Mouse (Mus musculus): ENCODE data around the gene Lrrc56. TPM values are rescaled to one million over a fixed set of nuclear protein-coding genes. Genes with fewer than 3 reads are reported as not detected.

The Lrrc56 gene
- polyA plus RNA-seq, 1 experiment = 131 TPM

GRCm38 (mm10) chr7:141210606-141211131 lies 16.7 kb downstream of the Lrrc56 start:
- no peak overlapping the region for H3K27ac ChIP-seq (ENCODE audit: control insufficient read depth, insufficient read depth, low read depth, low read length)

GRCm38 (mm10) chr7:141213133-141213532 lies 19.2 kb downstream of the Lrrc56 start:
- H3K4me3 ChIP-seq (ENCODE audit: control insufficient read depth, low read depth, low read length) = peak overlapping the region; percentile 86
- H3K36me3 ChIP-seq (ENCODE audit: control insufficient read depth, insufficient read depth, low read length) = no peaks in the 10 kb centered on the region
- H3K27ac ChIP-seq (ENCODE audit: control insufficient read depth, insufficient read depth, low read depth, low read length) = no peak overlapping the region
- peaks cover 19% of the 10 kb centered on the region for H3K4me1 ChIP-seq (ENCODE audit: control insufficient read depth, insufficient read depth, low read length)
- H3K27me3 ChIP-seq (ENCODE audit: control insufficient read depth, insufficient read depth, low read length) = no peaks in the 10 kb centered on the region
- no peak for TF ChIP-seq CTCF (IDR thresholded peaks at IDR 0.05; ENCODE audit: control insufficient read depth, insufficient read depth, insufficient replicate concordance, low read depth, low read length)
- no peak for TF ChIP-seq POLR2A (IDR thresholded peaks at IDR 0.05; ENCODE audit: control insufficient read depth, low read depth, low read length)

More at GRCm38 (mm10) chr7:141210606-141211131, 16.7 kb downstream of the Lrrc56 start:
- Histone ChIP-seq H3K36me3 (ENCODE audit: control insufficient read depth, insufficient read depth, low read length) (no peaks in the 10 kb centered on the region), H3K4me3 (ENCODE audit: control insufficient read depth, low read depth, low read length) (no peak overlapping the region), H3K27me3 (ENCODE audit: control insufficient read depth, insufficient read depth, low read length) (no peaks in the 10 kb centered on the region), H3K4me1 (ENCODE audit: control insufficient read depth, insufficient read depth, low read length) (peaks cover 9% of the 10 kb centered on the region)
- TF ChIP-seq CTCF (IDR thresholded peaks at IDR 0.05; ENCODE audit: control insufficient read depth, insufficient read depth, insufficient replicate concordance, low read depth, low read length) (no peak), POLR2A (IDR thresholded peaks at IDR 0.05; ENCODE audit: control insufficient read depth, low read depth, low read length) (no peak)

- H3K36me3 ChIP-seq (ENCODE audit: control insufficient read depth, insufficient read depth, low read length) = no peaks in the 10 kb centered on the region
- H3K4me1 ChIP-seq (ENCODE audit: control insufficient read depth, insufficient read depth, low read length) = peaks cover 19% of the 10 kb centered on the region
- H3K4me3 ChIP-seq (ENCODE audit: control insufficient read depth, low read depth, low read length) = peak within 1 kb of the TSS; percentile 86
- peak within 1 kb of the TSS; percentile 10 for H3K27ac ChIP-seq (ENCODE audit: control insufficient read depth, insufficient read depth, low read depth, low read length)
- H3K27me3 ChIP-seq (ENCODE audit: control insufficient read depth, insufficient read depth, low read length) = no peaks in the 10 kb centered on the region
- TF ChIP-seq POLR2A (IDR thresholded peaks at IDR 0.05; ENCODE audit: control insufficient read depth, low read depth, low read length) = no peak
- no peak for TF ChIP-seq CTCF (IDR thresholded peaks at IDR 0.05; ENCODE audit: control insufficient read depth, insufficient read depth, insufficient replicate concordance, low read depth, low read length)
Measured at GRCm38 (mm10) chr7:141213605-141214235, 19.8 kb downstream of the Lrrc56 start, which contains the start of gene Lmntd2. Gene Lmntd2, minus strand, starts transcription at chr7:141214080.

DNA sequence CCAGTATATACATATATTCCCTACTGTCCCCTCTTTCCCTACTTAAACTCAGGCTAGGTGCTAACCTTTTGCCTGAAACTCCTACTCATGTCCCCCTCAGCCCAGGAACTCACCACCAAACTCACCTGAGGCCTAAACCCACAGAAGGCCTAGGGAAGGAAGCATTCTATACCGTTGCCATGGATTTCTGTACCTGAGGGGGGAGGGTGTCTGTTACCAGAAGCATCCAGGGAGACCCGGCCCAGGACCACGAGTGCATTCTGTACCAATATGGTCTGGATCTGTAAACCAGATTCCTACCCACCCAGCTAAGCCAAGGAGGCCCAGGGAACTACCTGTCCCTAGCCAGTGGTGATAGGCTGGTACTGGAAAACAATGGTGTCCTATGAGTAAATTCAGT lies 20.4 kb downstream of the Lrrc56 start:
- Histone ChIP-seq H3K27ac (ENCODE audit: control insufficient read depth, insufficient read depth, low read depth, low read length) (peak overlapping the region; percentile 10), H3K27me3 (ENCODE audit: control insufficient read depth, insufficient read depth, low read length) (no peaks in the 10 kb centered on the region), H3K4me3 (ENCODE audit: control insufficient read depth, low read depth, low read length) (peak overlapping the region; percentile 86)

GRCm38 (mm10) chr7:141215101-141215879 lies 21.3 kb downstream of the Lrrc56 start, which contains the start of gene Rassf7:
Gene Rassf7, plus strand, starts transcription at chr7:141215860.
- TF ChIP-seq POLR2A (IDR thresholded peaks at IDR 0.05; ENCODE audit: control insufficient read depth, low read depth, low read length) = peak; percentile 56
- TF ChIP-seq CTCF (IDR thresholded peaks at IDR 0.05; ENCODE audit: control insufficient read depth, insufficient read depth, insufficient replicate concordance, low read depth, low read length) = 0 out of 2 replicates have a peak, but pooled peaks have one; percentile 1
- no peaks in the 10 kb centered on the region for H3K27me3 ChIP-seq (ENCODE audit: control insufficient read depth, insufficient read depth, low read length)
- peak within 1 kb of the TSS; percentile 86 for H3K4me3 ChIP-seq (ENCODE audit: control insufficient read depth, low read depth, low read length)
- peaks cover 19% of the 10 kb centered on the region for H3K4me1 ChIP-seq (ENCODE audit: control insufficient read depth, insufficient read depth, low read length)
- no peaks in the 10 kb centered on the region for H3K36me3 ChIP-seq (ENCODE audit: control insufficient read depth, insufficient read depth, low read length)
- H3K27ac ChIP-seq (ENCODE audit: control insufficient read depth, insufficient read depth, low read depth, low read length) = peak within 1 kb of the TSS; percentile 77

More for the DNA sequence above, 20.4 kb downstream of the Lrrc56 start:
- TF ChIP-seq CTCF (IDR thresholded peaks at IDR 0.05; ENCODE audit: control insufficient read depth, insufficient read depth, insufficient replicate concordance, low read depth, low read length) = no peak
- TF ChIP-seq POLR2A (IDR thresholded peaks at IDR 0.05; ENCODE audit: control insufficient read depth, low read depth, low read length) = no peak
- H3K4me1 ChIP-seq (ENCODE audit: control insufficient read depth, insufficient read depth, low read length) = peaks cover 19% of the 10 kb centered on the region
- no peaks in the 10 kb centered on the region for H3K36me3 ChIP-seq (ENCODE audit: control insufficient read depth, insufficient read depth, low read length)

- Histone ChIP-seq H3K36me3 (ENCODE audit: control insufficient read depth, insufficient read depth, low read length) (no peaks in the 10 kb centered on the region), H3K4me1 (ENCODE audit: control insufficient read depth, insufficient read depth, low read length) (peaks cover 23% of the 10 kb centered on the region), H3K27ac (ENCODE audit: control insufficient read depth, insufficient read depth, low read depth, low read length) (0 out of 2 replicates have a peak overlapping the region, but pooled peaks have one; percentile 9), H3K27me3 (ENCODE audit: control insufficient read depth, insufficient read depth, low read length) (no peaks in the 10 kb centered on the region), H3K4me3 (ENCODE audit: control insufficient read depth, low read depth, low read length) (peak overlapping the region; percentile 86)
- TF ChIP-seq POLR2A (IDR thresholded peaks at IDR 0.05; ENCODE audit: control insufficient read depth, low read depth, low read length) = peak; percentile 17; the same call in 1 of the 2 replicates
- TF ChIP-seq CTCF (IDR thresholded peaks at IDR 0.05; ENCODE audit: control insufficient read depth, insufficient read depth, insufficient replicate concordance, low read depth, low read length) = no peak
Measured at GRCm38 (mm10) chr7:141215880-141216733, 22.1 kb downstream of the Lrrc56 start.
